Mouse (Mus musculus) C2C12 (cell line): ENCODE measurements around the gene Tlr12. TPM values are rescaled to one million over a fixed set of nuclear protein-coding genes. Genes with fewer than 3 reads are reported as not detected.
A peak's percentile ranks its signal among the peaks of the same experiment; 100 is the strongest.

Experiments used
- H3K27me3 ChIP-seq: one replicate; pipeline ENCODE4 v1.6.1; 2011; ENCODE audit not compliant: control insufficient read depth, insufficient read depth, insufficient read length
- H3K36me3 ChIP-seq: one replicate; pipeline ENCODE4 v1.6.1; 2011; ENCODE audit not compliant: control insufficient read depth, insufficient read depth
- H3K4me3 ChIP-seq: one replicate; pipeline ENCODE4 v1.5.1; 2011; ENCODE audit warnings: mild to moderate bottlenecking, control low read depth; ENCODE audit not compliant: poor library complexity, insufficient read depth, severe bottlenecking
- H3K79me2 ChIP-seq: one replicate; pipeline ENCODE4 v1.6.1; 2011; ENCODE audit not compliant: control insufficient read depth, insufficient read depth
- H3K79me3 ChIP-seq: one replicate; pipeline ENCODE4 v1.6.1; 2011; ENCODE audit warnings: low read depth, control low read depth
- H3ac ChIP-seq: one replicate; pipeline ENCODE3; 2011; ENCODE audit warnings: low read depth; ENCODE audit not compliant: control insufficient read depth, insufficient read length
- CEBPB ChIP-seq: IDR thresholded peaks from one replicate; pipeline ENCODE4 v1.6.1; 2011; ENCODE audit warnings: low read depth, mild to moderate bottlenecking, control low read depth, moderate library complexity
- CTCF ChIP-seq: IDR thresholded peaks from one replicate; pipeline ENCODE4 v1.5.1; 2011; ENCODE audit not compliant: control insufficient read depth, insufficient read depth, insufficient read length
- FOSL1 ChIP-seq: IDR thresholded peaks from one replicate; pipeline ENCODE4 v1.8.0; 2011; ENCODE audit warnings: mild to moderate bottlenecking, low read length; ENCODE audit not compliant: poor library complexity, insufficient read depth, severe bottlenecking
- MAX ChIP-seq: IDR thresholded peaks from one replicate; pipeline ENCODE4 v1.6.1; 2011; ENCODE audit warnings: mild to moderate bottlenecking, control low read depth
- MYOD1 ChIP-seq: IDR thresholded peaks from one replicate; pipeline ENCODE4 v1.6.1; 2011; ENCODE audit warnings: low read depth; ENCODE audit not compliant: control insufficient read depth, insufficient read length
- MYOG ChIP-seq: IDR thresholded peaks from one replicate; pipeline ENCODE4 v1.6.1; 2011; ENCODE audit not compliant: control insufficient read depth, insufficient read length; ENCODE audit errors: extremely low read depth
- USF1 ChIP-seq: IDR thresholded peaks from one replicate; pipeline ENCODE4 v1.6.1; 2011; ENCODE audit warnings: low read depth, mild to moderate bottlenecking, control low read depth, moderate library complexity
- polyA plus RNA-seq: library from polyadenylated mRNA; unstranded; fragments of >200 nt; fragmentation: generic; extraction: Trizol; gene quantifications from one replicate; pipeline ENCODE4 v1.2.1, GENCODE M21; 2012; ENCODE audit warnings: missing spikeins

The Tlr12 gene
- polyA plus RNA-seq, 1 experiment: not detected

- Histone ChIP-seq H3K79me3 (peaks cover 1% of the 10 kb centered on the region), H3K27me3 (no peaks in the 10 kb centered on the region), H3ac (peak within 1 kb of the TSS; percentile 76), H3K79me2 (peaks cover 19% of the 10 kb centered on the region), H3K36me3 (no peaks in the 10 kb centered on the region), H3K4me3 (peak within 1 kb of the TSS; percentile 37)
- TF ChIP-seq USF1 (peak; percentile 96), MAX (no peak)
Measured at GRCm38 (mm10) chr4:128654505-128655381, 36.3 kb upstream of the Tlr12 start, which contains the start of gene Phc2. Gene Phc2 (plus strand): TSS chr4:128654702.

- Histone ChIP-seq H3K4me3 (no peak overlapping the region), H3K79me2 (peaks cover 16% of the 10 kb centered on the region), H3K36me3 (no peaks in the 10 kb centered on the region), H3K79me3 (peaks cover 1% of the 10 kb centered on the region), H3ac (no peak overlapping the region), H3K27me3 (no peaks in the 10 kb centered on the region)
- peak; percentile 83 for TF ChIP-seq USF1
- TF ChIP-seq MYOG: no peak
- TF ChIP-seq MAX: peak; percentile 36
- TF ChIP-seq MYOD1: peak; percentile 53
- TF ChIP-seq CTCF: no peak
- TF ChIP-seq CEBPB: no peak
- no peak for TF ChIP-seq FOSL1
Measured at GRCm38 (mm10) chr4:128652584-128653298, 34.3 kb upstream of the Tlr12 start.

DNA sequence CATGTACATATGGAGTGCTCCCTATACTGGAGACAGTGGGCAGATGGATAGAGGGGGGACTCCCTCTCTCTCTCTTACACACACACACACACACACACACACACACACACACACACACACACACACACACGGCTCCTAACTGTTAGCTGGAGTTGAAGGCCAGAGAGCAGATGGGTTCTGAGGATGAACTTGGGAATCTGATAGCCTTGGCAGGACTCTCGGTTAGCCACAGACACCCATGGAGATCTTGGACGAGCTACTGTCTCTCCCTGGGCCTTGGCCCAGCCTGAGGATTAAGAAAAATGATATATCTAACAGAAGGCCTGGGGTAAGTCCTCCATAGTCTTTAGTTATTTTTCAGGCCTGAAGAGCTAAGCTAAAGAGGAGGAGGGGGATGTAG is 33.1 kb upstream of the Tlr12 start:
- Histone ChIP-seq H3K4me3 (no peak overlapping the region), H3K27me3 (no peaks in the 10 kb centered on the region), H3K36me3 (no peaks in the 10 kb centered on the region), H3ac (no peak overlapping the region), H3K79me2 (peaks cover 5% of the 10 kb centered on the region), H3K79me3 (no peaks in the 10 kb centered on the region)
- TF ChIP-seq MYOD1: no peak
- no peak for TF ChIP-seq USF1
- no peak for TF ChIP-seq MYOG
- TF ChIP-seq CEBPB: no peak
- no peak for TF ChIP-seq CTCF
- TF ChIP-seq MAX: no peak
- no peak for TF ChIP-seq FOSL1

DNA sequence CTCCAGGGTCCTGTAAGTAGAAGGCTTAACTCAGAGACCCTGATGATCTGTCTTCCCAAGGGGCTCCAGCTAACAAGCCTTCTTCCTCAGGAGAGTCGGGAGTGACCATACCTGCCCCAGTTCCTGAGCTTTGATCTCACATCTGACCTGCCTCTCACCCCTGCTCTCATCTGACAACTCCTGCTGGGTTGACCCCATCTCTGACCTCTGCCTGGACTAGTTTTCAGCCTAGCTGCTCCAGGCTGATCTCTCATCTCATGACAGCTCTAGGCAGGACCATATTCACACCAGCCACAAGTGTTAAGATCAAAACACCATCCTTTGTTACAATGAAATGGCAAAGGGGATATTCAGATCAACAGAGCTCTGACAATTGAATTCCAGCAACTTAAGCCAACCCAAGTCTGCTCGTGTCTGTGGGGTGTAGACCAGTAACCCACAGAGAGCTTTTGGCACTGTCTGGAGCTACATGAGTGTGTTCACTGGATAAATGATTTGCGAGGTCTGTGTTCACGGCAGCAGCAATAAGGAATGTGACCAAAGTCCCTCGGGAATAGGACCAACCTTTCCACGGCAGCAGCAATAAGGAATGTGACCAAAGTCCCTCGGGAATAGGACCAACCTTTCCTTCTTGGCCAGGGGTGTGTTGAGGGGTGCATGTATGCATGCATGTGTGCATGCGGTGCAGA is 30.3 kb upstream of the Tlr12 start:
- H3K4me3 ChIP-seq: no peak overlapping the region
- no peaks in the 10 kb centered on the region for H3K36me3 ChIP-seq
- H3K27me3 ChIP-seq: no peaks in the 10 kb centered on the region
- TF ChIP-seq CTCF (no peak), CEBPB (no peak), MAX (peak; percentile 17)
- no peaks in the 10 kb centered on the region for H3K79me3 ChIP-seq
- no peaks in the 10 kb centered on the region for H3K79me2 ChIP-seq
- no peak overlapping the region for H3ac ChIP-seq

DNA sequence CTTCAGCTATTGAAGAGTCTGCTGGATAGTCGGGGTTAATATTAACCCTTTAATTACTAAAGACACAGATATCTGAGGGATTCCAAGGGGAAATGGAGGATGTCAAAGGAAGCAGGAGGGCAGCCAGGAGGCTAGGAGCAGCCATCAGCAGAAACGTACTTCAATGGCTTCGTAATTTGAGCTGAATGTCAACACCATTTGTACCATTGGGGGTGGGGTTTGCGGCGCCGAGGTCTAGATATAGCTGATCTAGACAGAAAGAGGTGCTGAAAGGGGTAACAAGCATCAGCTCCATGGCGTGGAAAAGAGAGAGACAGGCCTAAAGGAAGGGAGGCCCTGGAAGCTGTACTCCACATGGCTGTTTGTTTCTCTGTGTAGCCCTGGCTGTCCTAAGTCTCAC is 28.3 kb upstream of the Tlr12 start:
- TF ChIP-seq MAX: no peak
- TF ChIP-seq MYOD1: no peak
- TF ChIP-seq USF1: no peak
- no peak for TF ChIP-seq FOSL1
- no peak for TF ChIP-seq CTCF
- TF ChIP-seq MYOG: no peak
- no peak for TF ChIP-seq CEBPB
- Histone ChIP-seq H3K4me3 (no peak overlapping the region), H3K79me2 (no peaks in the 10 kb centered on the region), H3ac (no peak overlapping the region), H3K36me3 (no peaks in the 10 kb centered on the region), H3K27me3 (no peaks in the 10 kb centered on the region), H3K79me3 (no peaks in the 10 kb centered on the region)

GRCm38 (mm10) chr4:128645896-128646295 is 27.5 kb upstream of the Tlr12 start:
- Histone ChIP-seq H3K79me2 (no peaks in the 10 kb centered on the region), H3ac (no peak overlapping the region), H3K4me3 (no peak overlapping the region), H3K27me3 (no peaks in the 10 kb centered on the region), H3K36me3 (no peaks in the 10 kb centered on the region), H3K79me3 (no peaks in the 10 kb centered on the region)
- no peak for TF ChIP-seq MYOD1
- TF ChIP-seq FOSL1: no peak
- no peak for TF ChIP-seq CTCF
- TF ChIP-seq USF1: no peak
- TF ChIP-seq MYOG: no peak
- TF ChIP-seq MAX: no peak
- no peak for TF ChIP-seq CEBPB
